Mouse (Mus musculus) MEL (cell line): Measurements from ENCODE around the gene Phf23. TPM values are rescaled to one million over a fixed set of nuclear protein-coding genes. Genes with fewer than 3 reads are reported as not detected.
A peak's percentile ranks its signal among the peaks of the same experiment; 100 is the strongest.

Experiments
- DNase-seq: peaks from one replicate; pipeline ENCODE4 v3.0.0; 2011; ENCODE audit warnings: low read depth, low spot score
- H3K27ac ChIP-seq: 2 replicates; pipeline ENCODE4 v1.5.1; 2012; ENCODE audit warnings: low read depth, mild to moderate bottlenecking, control low read depth, low read length, moderate library complexity; ENCODE audit not compliant: control insufficient read depth
- H3K27me3 ChIP-seq, 2 experiments: fragments of 150-350 bp in 1 of 2; sonication (generic) in 1 of 2; 2 replicates each; pipeline ENCODE4 v1.6.1; 2012; ENCODE audit warnings: low read length in 2 of 2, mild to moderate bottlenecking in 2 of 2, improper control_type of control experiment in 1 of 2, moderate library complexity in 1 of 2; ENCODE audit not compliant: insufficient read depth in 2 of 2, control insufficient read depth in 1 of 2
- H3K36me3 ChIP-seq, 2 experiments: 2 replicates each; pipeline ENCODE4 v1.6.1; 2012 to 2014; ENCODE audit warnings: low read length in 2 of 2, improper control_type of control experiment in 1 of 2, inconsistent platforms in 1 of 2, mild to moderate bottlenecking in 1 of 2; ENCODE audit not compliant: insufficient read depth in 2 of 2, control insufficient read depth in 1 of 2
- H3K4me1 ChIP-seq, 2 experiments: fragments of 150-350 bp in 1 of 2; sonication (generic) in 1 of 2; 2 replicates each; pipeline ENCODE4 v1.6.1; 2012; ENCODE audit warnings: low read length in 2 of 2, improper control_type of control experiment in 1 of 2, mild to moderate bottlenecking in 1 of 2; ENCODE audit not compliant: insufficient read depth in 2 of 2, control insufficient read depth in 1 of 2
- H3K4me3 ChIP-seq, 2 experiments: fragments of 150-350 bp in 1 of 2; sonication (generic) in 1 of 2; 2 replicates each; pipeline ENCODE4 v1.5.1; 2012; ENCODE audit warnings: low read depth in 2 of 2, low read length in 2 of 2, mild to moderate bottlenecking in 2 of 2, moderate library complexity in 2 of 2, control low read depth in 1 of 2, improper control_type of control experiment in 1 of 2; ENCODE audit not compliant: control insufficient read depth in 1 of 2, insufficient read depth in 1 of 2
- H3K79me2 ChIP-seq: 2 replicates; pipeline ENCODE4 v1.6.1; 2012; ENCODE audit warnings: mild to moderate bottlenecking, low read length, moderate library complexity; ENCODE audit not compliant: control insufficient read depth, poor library complexity, insufficient read depth
- H3K9ac ChIP-seq: 2 replicates; pipeline ENCODE4 v1.6.1; 2012; ENCODE audit warnings: low read depth, mild to moderate bottlenecking, control low read depth, low read length, moderate library complexity; ENCODE audit not compliant: control insufficient read depth, poor library complexity, severe bottlenecking
- H3K9me3 ChIP-seq: fragments of 150-350 bp; sonication (generic); replicated peaks from 2 replicates; pipeline ENCODE4 v1.6.1; 2012; ENCODE audit warnings: mild to moderate bottlenecking, low read length, improper control_type of control experiment, moderate library complexity; ENCODE audit not compliant: insufficient read depth
- CHD2 ChIP-seq: IDR thresholded peaks from 2 replicates; pipeline ENCODE4 v1.6.1; 2011; ENCODE audit warnings: low read length, improper control_type of control experiment
- CTCF ChIP-seq, 3 experiments: IDR thresholded peaks in 2 of 3; conservative IDR thresholded peaks in 1 of 3; 2 replicates each; pipeline ENCODE4 v1.5.1; 2011 to 2012; ENCODE audit warnings: low read length in 3 of 3, low read depth in 2 of 3, mild to moderate bottlenecking in 2 of 3, improper control_type of control experiment in 1 of 3, inconsistent platforms in 1 of 3, mixed read lengths in 1 of 3, moderate library complexity in 1 of 3; ENCODE audit not compliant: control insufficient read depth in 1 of 3, insufficient read depth in 1 of 3, poor library complexity in 1 of 3, severe bottlenecking in 1 of 3
- E2F4 ChIP-seq: IDR thresholded peaks from 2 replicates; pipeline ENCODE4 v1.6.1; 2011; ENCODE audit warnings: low read depth, low read length, improper control_type of control experiment, borderline replicate concordance
- ETS1 ChIP-seq: IDR thresholded peaks from 2 replicates; pipeline ENCODE4 v1.6.1; 2012; ENCODE audit warnings: low read depth, mild to moderate bottlenecking, inconsistent platforms, low read length, improper control_type of control experiment, moderate library complexity
- GABPA ChIP-seq: IDR thresholded peaks from 2 replicates; pipeline ENCODE4 v1.6.1; 2012; ENCODE audit warnings: low read depth, mild to moderate bottlenecking, inconsistent platforms, low read length, improper control_type of control experiment, moderate library complexity
- MAZ ChIP-seq: IDR thresholded peaks from 2 replicates; pipeline ENCODE4 v1.6.1; 2012; ENCODE audit warnings: low read depth, mild to moderate bottlenecking, inconsistent platforms, low read length, improper control_type of control experiment
- MEF2A ChIP-seq: IDR thresholded peaks from 2 replicates; pipeline ENCODE4 v1.6.1; 2014; ENCODE audit warnings: low read depth, mild to moderate bottlenecking, inconsistent platforms, low read length, improper control_type of control experiment; ENCODE audit not compliant: poor library complexity, insufficient replicate concordance, severe bottlenecking; ENCODE audit errors: extremely low read depth
- MXI1 ChIP-seq: IDR thresholded peaks from 2 replicates; pipeline ENCODE4 v1.6.1; 2011; ENCODE audit warnings: mild to moderate bottlenecking, low read depth, low read length, improper control_type of control experiment
- NELFE ChIP-seq: IDR thresholded peaks from 2 replicates; pipeline ENCODE4 v1.6.1; 2011; ENCODE audit warnings: low read depth, low read length, improper control_type of control experiment
- RAD21 ChIP-seq: IDR thresholded peaks from 2 replicates; pipeline ENCODE4 v1.6.1; 2011; ENCODE audit warnings: mild to moderate bottlenecking, low read depth, low read length, improper control_type of control experiment
- RCOR1 ChIP-seq: IDR thresholded peaks from 2 replicates; pipeline ENCODE4 v1.6.1; 2012; ENCODE audit warnings: low read depth, mild to moderate bottlenecking, inconsistent platforms, low read length, improper control_type of control experiment
- SMC3 ChIP-seq: IDR thresholded peaks from 2 replicates; pipeline ENCODE4 v1.6.1; 2011; ENCODE audit warnings: low read depth, low read length, improper control_type of control experiment
- TAL1 ChIP-seq: IDR thresholded peaks from 2 replicates; pipeline ENCODE4 v1.6.1; 2012; ENCODE audit warnings: mild to moderate bottlenecking, inconsistent platforms, low read length, moderate library complexity, mixed read lengths
- TCF12 ChIP-seq: IDR thresholded peaks from 2 replicates; pipeline ENCODE4 v1.6.1; 2014; ENCODE audit warnings: low read depth, mild to moderate bottlenecking, inconsistent platforms, low read length, improper control_type of control experiment, moderate library complexity
- USF1 ChIP-seq: IDR thresholded peaks from 2 replicates; pipeline ENCODE4 v1.6.1; 2014; ENCODE audit warnings: low read depth, mild to moderate bottlenecking, inconsistent platforms, low read length, improper control_type of control experiment, moderate library complexity
- ZC3H11A ChIP-seq: IDR thresholded peaks from 2 replicates; pipeline ENCODE4 v1.6.1; 2012; ENCODE audit warnings: low read depth, mild to moderate bottlenecking, inconsistent platforms, low read length, improper control_type of control experiment
- ZMIZ1 ChIP-seq: IDR thresholded peaks from 2 replicates; pipeline ENCODE4 v1.6.1; 2012; ENCODE audit warnings: low read depth, mild to moderate bottlenecking, inconsistent platforms, low read length, improper control_type of control experiment, moderate library complexity
- ZNF384 ChIP-seq: IDR thresholded peaks from 2 replicates; pipeline ENCODE4 v1.6.1; 2012; ENCODE audit warnings: low read depth, mild to moderate bottlenecking, inconsistent platforms, low read length, improper control_type of control experiment
- polyA plus RNA-seq, 2 experiments: library from polyadenylated mRNA; stranded (reverse) in 1 of 2; unstranded in 1 of 2; fragments of >175 nt in 1 of 2; fragments of >200 nt in 1 of 2; gene quantifications; 2 replicates each; pipeline versions ENCODE4 v1.2.1 to v1.2.4; 2012; ENCODE audit warnings: low replicate concordance in 2 of 2, low read depth in 1 of 2; ENCODE audit not compliant: insufficient read length in 2 of 2, insufficient read depth in 1 of 2, missing spikeins in 1 of 2
- total RNA-seq: library from RNA; depleted of rRNA; stranded (reverse); fragments of 300-350 nt; gene quantifications from 2 replicates; pipeline ENCODE4 v1.2.3, GENCODE M21; 2012

The Phf23 gene
- total and polyA plus RNA-seq, 3 experiments, result 108 to 112 TPM; not detected in 1

- Histone ChIP-seq H3K79me2 (peaks cover 31% of the 10 kb centered on the region), H3K36me3 (peaks cover 4 to 22% of the 10 kb centered on the region in 2 experiments; a peak in 3 of 4 replicates), H3K27me3 (no peaks in the 10 kb centered on the region), H3K4me3 (no peak overlapping the region), H3K9ac (no peak overlapping the region; the same call in 1 of the 2 replicates), H3K4me1 (peaks cover 5 to 20% of the 10 kb centered on the region in 2 experiments), H3K9me3 (no peaks in the 10 kb centered on the region), H3K27ac (no peak overlapping the region)
- no peak for TF ChIP-seq MAZ
- TF ChIP-seq ZMIZ1, result no peak
- TF ChIP-seq TCF12, result no peak
- no peak for TF ChIP-seq TAL1
- TF ChIP-seq ETS1, result no peak
- TF ChIP-seq ZC3H11A, result no peak
- no peak for TF ChIP-seq USF1
- TF ChIP-seq MXI1, result no peak
- no peak for TF ChIP-seq E2F4
- no peak for TF ChIP-seq CHD2
- TF ChIP-seq NELFE, result no peak
- no peak for TF ChIP-seq SMC3
- no peak for TF ChIP-seq RCOR1
- no peak for TF ChIP-seq RAD21
- TF ChIP-seq MEF2A, result no peak
- DNase-seq, result no peak
These were observed 2.6 kb upstream of the Phf23 start for GRCm38 (mm10) chr11:69992932-69993331.

GRCm38 (mm10) chr11:69994401-69995090 lies 1.0 kb upstream of the Phf23 start:
- no peaks in the 10 kb centered on the region for H3K9me3 ChIP-seq
- no peak overlapping the region for H3K27ac ChIP-seq
- H3K27me3 ChIP-seq, result no peaks in the 10 kb centered on the region
- H3K9ac ChIP-seq, result no peak overlapping the region
- DNase-seq, result no peak
- H3K4me3 ChIP-seq, result peak overlapping the region in 1 of 2 experiments; percentile 22; a peak in 1 of 4 replicates
- peak in 1 of 3 experiments; percentile 4; a peak in 1 of 6 replicates for TF ChIP-seq CTCF (IDR thresholded peaks at IDR 0.05 in 2 of 3, conservative IDR thresholded peaks at IDR 0.05 in 1 of 3; ENCODE audit: control insufficient read depth in 1 of 3, insufficient read depth in 1 of 3, low read depth in 2 of 3, low read length in 3 of 3, poor library complexity in 1 of 3, severe bottlenecking in 1 of 3)
- TF ChIP-seq ZMIZ1, result 0 out of 2 replicates have a peak, but pooled peaks have one; percentile 39
- no peak for TF ChIP-seq GABPA
- TF ChIP-seq ZNF384, result no peak
- H3K36me3 ChIP-seq, result peaks cover 7 to 39% of the 10 kb centered on the region in 2 experiments
- peaks cover 31% of the 10 kb centered on the region for H3K79me2 ChIP-seq
- peaks cover 8 to 34% of the 10 kb centered on the region in 2 experiments for H3K4me1 ChIP-seq
